Mouse (Mus musculus) frontal cortex, adult 2 months (tissue): ENCODE results near the gene Gm614. TPM values are rescaled to one million over a fixed set of nuclear protein-coding genes. Genes with fewer than 3 reads are reported as not detected.
A peak's percentile ranks its signal among the peaks of the same experiment; 100 is the strongest.

Source experiments
- DNase-seq, 2 experiments: peaks; one replicate each; pipeline ENCODE4 v3.0.0; 2022; ENCODE audit warnings: low spot score in 1 of 2; ENCODE audit errors: extremely low spot score in 1 of 2
- polyA plus RNA-seq: library from polyadenylated mRNA; depleted of rRNA; stranded (reverse); fragments of >200 nt; gene quantifications from 2 replicates; pipeline ENCODE4 v1.2.3, GENCODE M21; 2012; rRNA removed

The Gm614 gene
- not detected in 2 replicates for polyA plus RNA-seq

DNA sequence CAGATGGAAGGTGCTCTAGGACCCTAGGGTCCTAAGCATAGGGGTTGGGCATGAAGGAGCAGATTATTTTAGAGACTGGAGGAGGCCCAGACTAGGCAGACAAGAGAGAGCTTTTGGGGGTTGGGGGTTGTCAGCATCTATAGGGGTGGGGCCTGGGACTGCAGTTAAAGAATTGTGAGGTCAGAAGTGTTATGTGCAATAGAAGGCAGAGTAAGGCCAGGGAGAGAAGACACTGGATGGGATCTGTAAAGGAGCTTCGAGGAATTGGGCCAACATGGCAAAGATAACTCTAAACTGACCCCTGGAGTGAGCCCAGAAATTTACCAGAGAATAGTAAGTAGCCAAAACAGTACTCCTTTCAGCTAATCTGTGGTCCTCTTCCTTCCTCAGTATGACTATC lies at the start of gene Gm614:
TSS of gene Gm614 (minus strand) at position 101 of the 400 bp plus-strand sequence.
- DNase-seq, result no peak

DNA sequence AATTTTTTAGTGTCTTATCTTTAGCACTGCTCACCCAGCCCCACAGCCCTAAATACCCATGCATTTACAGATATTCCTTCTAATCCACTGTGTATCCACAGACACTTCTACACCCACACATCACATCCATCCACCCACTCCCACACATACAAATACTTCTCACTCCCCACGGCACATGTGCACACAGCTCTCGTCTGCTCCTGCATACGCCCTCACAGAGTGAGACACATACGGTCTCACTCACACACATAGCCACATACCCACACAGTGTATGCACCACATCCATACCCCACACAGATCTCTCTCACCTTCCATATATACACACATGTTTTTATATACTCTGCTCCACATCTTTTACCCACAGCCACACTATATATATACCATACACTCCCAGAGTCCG lies 45.5 kb upstream of the Gm614 start:
- peak; percentile 41 to 56 for DNase-seq

DNA sequence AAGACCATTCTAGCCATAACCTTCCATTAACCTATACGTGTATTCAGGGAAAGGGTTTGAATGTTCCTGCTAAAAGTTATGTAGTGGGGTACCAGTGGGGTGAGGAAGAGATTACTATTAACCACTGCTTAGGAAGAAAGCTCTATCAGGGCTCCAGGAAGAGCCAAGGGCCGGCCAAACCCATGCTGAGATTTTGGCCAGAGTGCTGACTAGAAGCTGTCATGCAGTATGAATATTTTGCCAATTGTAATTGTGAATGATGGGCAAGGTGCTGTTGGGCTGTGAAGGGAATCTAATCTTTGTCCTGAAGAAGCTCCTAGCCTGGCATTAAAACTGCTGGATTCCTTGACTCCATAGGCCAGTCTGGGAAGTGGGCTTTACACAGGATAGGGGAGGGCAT lies 40.9 kb upstream of the Gm614 start:
- DNase-seq, result no peak

GRCm38 (mm10) chrX:101301654-101302053 lies 37.9 kb upstream of the Gm614 start:
- no peak for DNase-seq

DNA sequence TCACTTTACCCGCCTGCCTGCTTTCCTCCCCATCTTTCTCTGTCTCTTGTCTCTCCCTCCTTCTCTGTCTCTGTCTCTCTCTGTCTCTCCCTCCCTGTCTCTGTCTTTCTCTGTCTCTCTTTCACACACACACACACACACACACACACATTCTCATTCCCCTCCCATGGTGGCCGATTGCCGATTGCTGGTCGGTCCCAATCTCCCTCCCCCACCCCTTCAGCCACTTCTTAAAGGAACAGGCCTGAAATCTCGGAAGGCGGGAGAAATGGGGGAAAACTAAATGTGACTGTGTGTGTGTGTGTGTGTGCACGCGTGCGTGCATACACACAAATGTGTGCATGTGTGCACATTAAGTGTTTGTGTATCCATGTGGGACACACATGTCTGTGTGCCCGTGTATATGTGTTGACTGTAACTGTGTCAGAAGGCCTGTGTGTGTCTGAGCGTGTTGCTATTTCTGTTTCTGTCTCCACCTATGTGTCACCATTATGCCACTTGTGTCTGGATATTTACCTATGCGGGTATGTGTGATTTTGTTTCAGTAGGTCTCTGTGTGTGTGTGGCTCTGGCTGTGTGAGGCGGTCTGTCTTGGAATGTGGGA lies 36.7 kb upstream of the Gm614 start:
- no peak for DNase-seq

DNA sequence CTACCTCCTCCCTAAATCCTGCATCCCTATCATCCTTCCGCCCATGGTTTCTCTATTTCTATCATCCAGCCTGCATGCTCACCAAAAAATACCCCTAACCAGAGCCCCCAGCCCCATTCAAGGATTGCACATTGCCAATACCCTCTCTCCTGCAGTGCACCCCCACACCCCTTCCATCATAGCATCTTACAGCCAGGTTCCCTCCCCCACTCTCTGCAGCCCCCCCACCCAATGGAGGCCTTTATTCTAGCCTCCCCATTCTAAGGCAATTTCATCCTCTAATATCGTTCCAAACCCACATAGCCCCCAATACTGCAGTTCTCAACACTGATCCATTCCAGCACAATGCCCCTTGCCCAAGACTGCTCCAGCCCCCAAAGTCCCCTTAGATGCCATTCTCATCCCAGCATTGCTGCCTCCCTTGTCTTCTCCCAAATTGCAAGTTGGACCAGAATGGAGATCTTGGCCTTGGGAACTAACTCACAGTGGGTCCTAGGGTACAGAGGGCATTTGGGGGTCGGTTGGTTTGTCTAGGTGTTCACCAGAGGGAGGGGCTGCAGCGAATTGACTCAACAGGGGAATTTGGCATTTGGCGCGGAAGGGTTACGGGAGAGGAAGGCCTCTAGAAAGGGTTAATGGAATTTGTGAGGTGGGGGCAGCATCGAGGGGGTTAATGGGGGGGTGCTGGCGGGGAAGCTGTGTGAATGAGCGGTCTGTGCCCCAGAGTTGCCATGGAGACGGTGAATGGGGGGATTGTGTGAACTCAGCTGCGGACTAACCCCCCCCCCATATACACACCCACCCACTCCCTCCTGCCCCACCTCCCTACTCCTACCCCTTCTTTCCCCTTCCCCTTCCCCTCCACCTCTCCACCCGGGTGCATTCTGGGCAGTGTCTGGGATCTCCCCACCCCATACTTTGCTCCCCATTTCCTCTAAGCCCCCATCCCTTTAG lies 36.0 kb upstream of the Gm614 start:
- no peak for DNase-seq

DNA sequence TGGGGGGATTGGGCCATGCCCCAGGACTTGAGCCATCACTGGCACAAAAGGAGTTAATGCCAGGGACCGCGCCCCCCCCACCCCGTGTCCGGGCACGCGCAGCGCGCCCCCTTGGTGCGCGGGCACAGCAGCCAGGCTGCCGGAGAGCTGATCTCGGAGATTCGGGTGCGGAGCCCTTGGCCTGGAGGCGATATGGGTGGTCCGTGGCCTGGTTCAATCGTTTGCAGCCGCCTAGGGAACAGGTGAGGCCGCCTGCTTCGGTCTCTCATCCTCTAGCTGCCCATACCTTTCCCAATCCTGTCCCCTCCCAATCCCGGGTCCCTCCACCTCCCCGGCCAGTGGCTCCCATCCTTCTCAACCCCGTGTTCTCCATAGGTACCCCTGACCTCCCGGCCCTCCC lies 35.3 kb upstream of the Gm614 start, which contains the start of gene Nlgn3:
TSS of gene Nlgn3 (plus strand) at position 114 of the 400 bp plus-strand sequence.
- no peak for DNase-seq

DNA sequence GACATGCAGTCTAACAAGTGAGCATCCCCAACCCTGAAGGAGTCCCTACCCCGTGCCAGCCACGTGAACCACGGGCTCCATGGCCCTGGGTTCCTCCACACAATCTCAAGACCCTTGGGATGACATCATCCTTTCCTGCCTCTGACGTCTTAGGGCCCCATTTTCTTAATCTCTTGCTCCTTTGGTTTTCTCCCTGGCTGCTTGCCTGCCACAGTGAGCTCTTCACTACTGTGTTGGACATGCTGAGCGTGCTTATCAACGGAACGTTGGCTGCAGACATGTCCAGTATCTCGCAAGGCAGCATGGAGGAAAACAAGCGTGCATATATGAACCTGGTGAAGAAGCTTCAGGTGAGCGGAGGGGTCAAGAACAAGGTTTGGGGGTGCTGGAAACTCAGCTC lies 26.3 kb upstream of the Gm614 start:
- no peak for DNase-seq

DNA sequence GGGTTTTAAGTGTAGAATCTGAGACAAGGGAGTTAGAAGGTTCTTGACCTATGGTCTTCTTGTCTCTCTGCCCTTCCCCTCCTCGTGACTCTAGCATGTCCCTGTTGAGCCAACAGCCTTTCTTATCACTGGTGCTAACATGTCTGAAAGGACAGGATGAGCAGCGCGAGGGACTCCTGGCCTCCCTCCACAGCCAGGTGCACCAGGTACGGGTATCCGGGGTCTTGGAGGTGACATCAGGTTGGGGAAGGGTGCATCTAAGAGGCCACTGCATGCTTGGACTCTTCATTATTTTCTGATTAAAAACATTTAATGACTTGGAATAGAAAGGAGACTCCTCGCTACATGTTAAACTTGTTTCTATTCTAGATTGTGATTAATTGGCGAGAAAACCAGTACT lies 25.2 kb upstream of the Gm614 start:
- no peak for DNase-seq

DNA sequence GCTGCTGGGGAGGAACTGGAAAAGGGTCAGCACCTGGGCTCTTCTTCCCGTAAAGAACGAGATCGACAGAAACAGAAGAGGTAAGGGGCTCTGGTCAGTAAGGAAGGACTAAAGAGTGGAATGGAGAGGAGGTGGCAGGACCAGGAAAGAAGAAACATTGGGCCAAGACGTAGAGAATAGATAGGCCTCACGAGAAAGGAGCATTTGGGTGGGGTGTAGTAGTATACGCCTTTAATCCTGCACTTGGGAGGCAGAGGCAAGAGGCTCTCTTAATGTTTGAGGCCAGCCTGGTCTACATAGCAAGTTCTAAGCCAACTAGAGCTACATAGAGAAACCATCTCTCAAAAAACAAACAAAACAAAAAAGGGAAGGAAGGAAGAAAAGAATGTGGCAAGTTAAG lies 24.6 kb upstream of the Gm614 start:
- DNase-seq, result no peak

GRCm38 (mm10) chrX:101287543-101287942 lies 23.8 kb upstream of the Gm614 start:
- no peak for DNase-seq

- DNase-seq, result no peak
Measured at GRCm38 (mm10) chrX:101285953-101286670, 22.3 kb upstream of the Gm614 start.

DNA sequence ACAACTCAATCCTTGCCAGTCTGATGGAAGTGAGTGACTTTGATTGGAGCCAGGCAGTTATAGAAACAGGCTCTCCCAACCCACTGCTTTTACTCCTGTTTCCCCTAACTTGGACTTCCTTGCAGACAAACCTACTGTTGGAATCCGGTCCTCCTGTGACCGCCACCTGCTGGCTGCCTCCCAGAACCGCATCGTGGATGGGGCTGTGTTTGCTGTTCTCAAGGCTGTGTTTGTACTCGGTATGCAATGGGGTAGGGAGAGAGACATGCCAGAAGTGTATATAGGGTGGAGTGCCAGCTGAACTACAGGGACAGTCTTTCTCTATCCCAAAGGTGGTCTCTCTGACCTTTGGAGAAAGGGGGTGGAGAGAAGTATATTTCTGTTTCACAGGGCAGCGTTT lies 21.7 kb upstream of the Gm614 start:
- DNase-seq, result peak in 1 of 2 experiments; percentile 65

DNA sequence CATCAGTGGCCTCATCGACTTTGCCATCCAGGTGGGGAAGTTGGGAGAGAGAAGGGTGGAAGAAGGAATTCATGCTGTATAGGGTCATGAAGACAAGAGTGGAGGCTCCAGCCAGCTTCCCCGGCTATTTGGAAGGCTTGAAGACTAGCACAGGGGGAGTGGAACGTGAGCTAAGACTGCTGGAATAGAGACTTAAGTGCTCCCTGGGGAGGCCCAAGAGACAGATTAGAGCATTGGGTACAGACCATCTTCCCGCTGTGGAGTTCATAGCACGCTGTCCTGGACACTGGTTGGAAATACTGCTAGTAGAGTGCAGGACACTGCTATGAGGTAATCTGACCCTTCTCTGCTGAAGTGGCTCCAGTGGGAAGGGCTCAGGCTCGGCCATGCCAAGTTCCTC lies 19.0 kb upstream of the Gm614 start:
- no peak for DNase-seq

GRCm38 (mm10) chrX:101273875-101274738 lies 10.3 kb upstream of the Gm614 start, which contains the start of gene Med12:
Gene Med12, plus strand, starts transcription at chrX:101274030.
- DNase-seq, result peak; percentile 55 to 78

DNA sequence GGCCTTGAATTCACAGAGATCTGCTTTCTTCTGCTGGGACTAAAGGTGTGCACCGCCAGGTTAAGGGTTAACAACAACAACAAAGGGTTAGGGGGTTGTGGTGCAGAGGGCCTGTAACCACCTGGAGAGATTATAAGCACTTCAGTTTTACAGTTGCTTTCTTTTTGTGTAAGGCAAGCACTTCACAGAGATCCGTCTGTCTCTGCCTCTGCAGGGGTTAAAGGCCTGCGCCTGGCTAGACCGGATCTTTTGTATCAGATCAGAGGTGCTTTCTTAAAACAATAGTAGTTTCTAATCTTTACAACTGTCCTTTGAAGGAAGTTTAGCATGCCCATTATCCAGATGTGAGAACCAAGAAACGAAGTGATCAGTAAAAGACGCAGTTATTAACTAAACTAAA lies 9.6 kb upstream of the Gm614 start:
- DNase-seq, result no peak

DNA sequence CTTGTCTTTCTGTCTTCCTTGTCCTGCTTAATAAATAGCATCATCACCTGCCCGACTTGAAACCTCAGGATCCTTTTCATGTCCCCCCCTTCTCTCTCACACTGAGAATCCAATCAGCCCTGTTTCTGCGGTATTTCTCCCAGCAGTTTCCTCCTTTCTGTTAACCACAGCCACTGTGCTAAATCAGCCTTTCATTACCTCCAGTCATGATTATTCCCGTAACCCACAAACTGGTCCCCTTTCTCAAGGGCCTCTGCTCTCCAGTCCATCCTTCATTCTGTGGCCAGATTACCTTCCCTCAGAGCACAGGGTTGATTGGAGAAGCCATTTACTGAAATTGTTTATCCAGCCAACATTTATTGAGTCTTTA lies 4.9 kb upstream of the Gm614 start, which contains the start of gene Gm20489:
TSS of gene Gm20489 (minus strand) at position 269 of the 370 bp plus-strand sequence.
- DNase-seq, result no peak

GRCm38 (mm10) chrX:101268025-101268754 lies 4.4 kb upstream of the Gm614 start, which contains the start of gene Il2rg:
Gene Il2rg, minus strand, starts transcription at chrX:101268255.
- DNase-seq, result no peak

DNA sequence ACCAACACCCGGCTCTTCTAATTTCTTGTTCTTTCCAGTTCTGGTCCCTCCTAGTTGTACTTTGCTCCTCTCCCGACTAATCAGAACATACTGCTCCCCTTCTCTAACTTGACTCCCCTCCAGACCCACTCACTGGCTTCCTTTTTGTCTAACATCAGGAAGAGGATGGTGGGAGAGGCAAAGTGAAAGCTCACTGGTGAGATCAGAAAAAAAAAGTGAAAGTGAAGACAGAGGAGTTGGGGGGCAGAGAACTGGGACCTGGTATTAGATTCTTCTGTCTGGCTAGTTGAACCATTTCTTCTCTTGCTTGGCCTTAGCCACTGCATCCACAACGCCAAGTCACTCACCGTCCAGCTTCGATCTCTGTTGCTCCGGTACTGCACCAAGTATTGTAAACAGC lies 2.8 kb upstream of the Gm614 start:
- DNase-seq, result no peak
